Mouse (Mus musculus) fibroblast of lung, adult 2 months (primary cell): ENCODE data around the gene Xpr1.
A peak's percentile ranks its signal among the peaks of the same experiment; 100 is the strongest.
"Not testable (repeated sequence)": the region's sequence is repeated elsewhere in the genome, so short reads cannot be mapped to it uniquely, and the experiment has no call there.

Experiments
- DNase-seq: peaks from one replicate; pipeline ENCODE4 v3.0.0-alpha.2; 2011; ENCODE audit warnings: low read depth

Xpr1 gene

GRCm38 (mm10) chr1:155335963-155336362 is 81.3 kb downstream of the Xpr1 start:
- DNase-seq = no peak

GRCm38 (mm10) chr1:155322183-155322582 is 95.0 kb downstream of the Xpr1 start:
- DNase-seq = no peak

GRCm38 (mm10) chr1:155320091-155320833 is 97.0 kb downstream of the Xpr1 start:
- DNase-seq = no peak

- DNase-seq = no peak
Observed at GRCm38 (mm10) chr1:155319513-155319912, 97.7 kb downstream of the Xpr1 start.

GRCm38 (mm10) chr1:155311672-155312071 is 105.5 kb downstream of the Xpr1 start:
- DNase-seq = no peak

GRCm38 (mm10) chr1:155306879-155307278 is 110.3 kb downstream of the Xpr1 start:
- no peak for DNase-seq

- no peak for DNase-seq
Observed at GRCm38 (mm10) chr1:155303402-155303801, 113.8 kb downstream of the Xpr1 start.

- no peak for DNase-seq
Observed at GRCm38 (mm10) chr1:155297615-155298014, 119.6 kb downstream of the Xpr1 start.

- no peak for DNase-seq
Observed at GRCm38 (mm10) chr1:155297203-155297602, 120.0 kb downstream of the Xpr1 start.

GRCm38 (mm10) chr1:155293446-155293845 is 123.8 kb downstream of the Xpr1 start:
- DNase-seq = peak; percentile 48

- DNase-seq = no peak
Observed at GRCm38 (mm10) chr1:155289411-155289810, 127.8 kb downstream of the Xpr1 start.

GRCm38 (mm10) chr1:155288033-155288432 is 129.2 kb downstream of the Xpr1 start:
- no peak for DNase-seq

- no peak for DNase-seq
Observed at GRCm38 (mm10) chr1:155283808-155284207, 133.4 kb downstream of the Xpr1 start.

GRCm38 (mm10) chr1:155281003-155281793 is 136.0 kb downstream of the Xpr1 start:
- peak; percentile 54 for DNase-seq

- DNase-seq = no peak
Observed at GRCm38 (mm10) chr1:155280306-155280705, 136.9 kb downstream of the Xpr1 start.

GRCm38 (mm10) chr1:155276381-155277033 is 140.7 kb downstream of the Xpr1 start:
- no peak for DNase-seq

GRCm38 (mm10) chr1:155275793-155276192 is 141.4 kb downstream of the Xpr1 start:
- no peak for DNase-seq

GRCm38 (mm10) chr1:155274976-155275375 is 142.2 kb downstream of the Xpr1 start:
- DNase-seq = no peak

- DNase-seq = peak; percentile 53
Observed at GRCm38 (mm10) chr1:155272953-155273352, 144.3 kb downstream of the Xpr1 start.

- DNase-seq = not testable (repeated sequence)
Observed at GRCm38 (mm10) chr1:155262496-155262895, 154.7 kb downstream of the Xpr1 start.

GRCm38 (mm10) chr1:155254309-155254708 is 162.9 kb downstream of the Xpr1 start:
- no peak for DNase-seq

- DNase-seq = no peak
Observed at GRCm38 (mm10) chr1:155253126-155253525, 164.1 kb downstream of the Xpr1 start.

- no peak for DNase-seq
Observed at GRCm38 (mm10) chr1:155252631-155253121, 164.5 kb downstream of the Xpr1 start.
